Mouse (Mus musculus) megakaryocyte, embryonic 14.5 days (primary cell): ENCODE data around the gene Tubg2.

Source experiments
- FLI1 ChIP-seq: IDR thresholded peaks from 2 replicates; pipeline ENCODE4 v1.6.1; 2012; ENCODE audit warnings: low read length, inconsistent platforms, mixed read lengths
- GATA1 ChIP-seq: IDR thresholded peaks from 3 replicates; pipeline ENCODE4 v1.6.1; 2012; ENCODE audit warnings: mixed read lengths, low read length, inconsistent platforms, borderline replicate concordance

DNA sequence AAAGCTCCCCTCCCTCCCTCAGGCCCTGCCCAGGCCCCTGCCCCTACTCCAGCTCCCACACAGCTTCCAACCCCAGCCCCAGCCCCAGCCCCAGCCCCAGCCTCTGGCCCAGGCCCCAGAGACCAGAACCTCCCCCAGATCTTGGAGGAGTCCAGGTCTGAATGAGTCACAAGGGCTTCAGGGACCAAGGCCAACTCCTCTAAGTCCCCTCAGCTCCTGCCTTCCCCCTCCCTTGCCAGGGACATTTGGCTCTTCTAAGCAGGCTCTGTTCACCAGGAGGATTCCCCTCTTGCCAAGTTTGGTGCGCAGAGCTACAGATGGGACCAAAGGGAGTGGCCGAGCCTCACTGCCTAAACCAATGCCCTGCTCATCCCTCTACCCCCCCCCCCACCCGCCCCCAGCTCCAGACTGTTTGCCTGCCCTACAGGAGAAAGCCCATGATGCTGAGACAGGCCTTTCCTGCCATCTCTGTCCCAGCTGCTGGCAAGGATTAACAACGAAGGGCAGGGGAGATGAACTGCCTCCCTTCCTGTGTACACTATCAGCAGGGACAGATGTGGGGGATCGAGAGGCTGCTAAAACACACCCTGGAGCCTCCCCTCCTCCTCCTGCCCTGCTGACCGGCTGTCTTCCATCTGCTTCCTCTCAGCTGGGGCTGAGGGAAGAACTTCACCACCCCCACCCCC lies 33.9 kb downstream of the Tubg2 start:
- peak; percentile 83; the same call in 2 of the 3 replicates for TF ChIP-seq GATA1
- TF ChIP-seq FLI1, result no peak
